Mouse (Mus musculus): ENCODE data around the gene Rgcc. TPM values are rescaled to one million over a fixed set of nuclear protein-coding genes. Genes with fewer than 3 reads are reported as not detected.

Gene Rgcc
- total RNA-seq (2023; ENCODE audit: inconsistent age) = 35.3 to 43.6 TPM (median 41.3 TPM) in 4 replicates

GRCm38 (mm10) chr14:79301466-79301875 lies at the start of gene Rgcc:
Gene Rgcc (minus strand): TSS chr14:79301645.

Other genes starting within 250 kb of the Rgcc start
- gene Zfp957, start 54.3 kb downstream of the Rgcc start, total RNA-seq (2023; ENCODE audit: inconsistent age) = not detected in 4 replicates
- 49.6 to 58.3 TPM (median 52.1 TPM) in 4 replicates for gene Naa16, start 89.1 kb upstream of the Rgcc start, total RNA-seq (2023; ENCODE audit: inconsistent age)
- gene Mtrf1, start 96.1 kb upstream of the Rgcc start, total RNA-seq (2023; ENCODE audit: inconsistent age) = 1.9 to 2.7 TPM (median 2.3 TPM) in 4 replicates
- gene Kbtbd7, start 124.9 kb upstream of the Rgcc start, total RNA-seq (2023; ENCODE audit: inconsistent age) = 14.9 to 18.1 TPM (median 15.9 TPM) in 4 replicates
- 0.24 to 0.90 TPM (median 0.45 TPM) in 3 of 4 replicates, not detected in the other for gene Kbtbd6, start 150.2 kb upstream of the Rgcc start, total RNA-seq (2023; ENCODE audit: inconsistent age)
- gene Elf1, start 179.5 kb upstream of the Rgcc start, total RNA-seq (2023; ENCODE audit: inconsistent age) = 182 to 193 TPM (median 191 TPM) in 4 replicates
- gene Wbp4, start 179.9 kb upstream of the Rgcc start, total RNA-seq (2023; ENCODE audit: inconsistent age) = 24.9 to 29.4 TPM (median 27.8 TPM) in 4 replicates